Mouse (Mus musculus): Measurements from ENCODE around the gene Gm28043. TPM values are rescaled to one million over a fixed set of nuclear protein-coding genes. Genes with fewer than 3 reads are reported as not detected.
A peak's percentile ranks its signal among the peaks of the same experiment; 100 is the strongest.
"Not testable (repeated sequence)": the region's sequence is repeated elsewhere in the genome, so short reads cannot be mapped to it uniquely, and the experiment has no call there.

Gm28043 gene
- polyA plus RNA-seq, 1 experiment = 0.28 TPM

- H3K27ac ChIP-seq (ENCODE audit: insufficient read depth, low read depth, low read length) = no peak overlapping the region
- H3K36me3 ChIP-seq (ENCODE audit: control insufficient read depth, insufficient read depth, low read length) = peaks cover 44% of the 10 kb centered on the region
- H3K27me3 ChIP-seq (ENCODE audit: control insufficient read depth, insufficient read depth, low read length) = no peaks in the 10 kb centered on the region
- WGBS = 65% methylated on average over 8 of the region's 8 CpGs
- no peak overlapping the region for H3K4me3 ChIP-seq (ENCODE audit: low read depth, low read length)
- no peak for TF ChIP-seq CTCF (IDR thresholded peaks at IDR 0.05; ENCODE audit: extremely low read depth, insufficient read length, insufficient replicate concordance, low read depth, low read length)
- TF ChIP-seq POLR2A (IDR thresholded peaks at IDR 0.05; ENCODE audit: low read depth, low read length) = no peak
- peaks cover 2% of the 10 kb centered on the region; the same call in 1 of the 2 replicates for H3K4me1 ChIP-seq (ENCODE audit: control insufficient read depth, insufficient read depth, insufficient read length, low read length)
Observed at GRCm38 (mm10) chr17:29599537-29599936, 15.1 kb upstream of the Gm28043 start.

GRCm38 (mm10) chr17:29601391-29601790 is 13.3 kb upstream of the Gm28043 start:
- no peak overlapping the region for H3K27ac ChIP-seq (ENCODE audit: insufficient read depth, low read depth, low read length)
- peaks cover 39% of the 10 kb centered on the region for H3K36me3 ChIP-seq (ENCODE audit: control insufficient read depth, insufficient read depth, low read length)
- no peaks in the 10 kb centered on the region for H3K27me3 ChIP-seq (ENCODE audit: control insufficient read depth, insufficient read depth, low read length)
- H3K4me3 ChIP-seq (ENCODE audit: low read depth, low read length) = no peak overlapping the region
- peaks cover 2% of the 10 kb centered on the region; the same call in 1 of the 2 replicates for H3K4me1 ChIP-seq (ENCODE audit: control insufficient read depth, insufficient read depth, insufficient read length, low read length)
- TF ChIP-seq POLR2A (IDR thresholded peaks at IDR 0.05; ENCODE audit: low read depth, low read length) (no peak), CTCF (IDR thresholded peaks at IDR 0.05; ENCODE audit: extremely low read depth, insufficient read length, insufficient replicate concordance, low read depth, low read length) (no peak)
- WGBS = 70% methylated on average over 4 of the region's 4 CpGs

GRCm38 (mm10) chr17:29603283-29603682 is 11.4 kb upstream of the Gm28043 start:
- WGBS = 13% methylated on average over 6 of the region's 6 CpGs
- H3K4me1 ChIP-seq (ENCODE audit: control insufficient read depth, insufficient read depth, insufficient read length, low read length) = peaks cover 2% of the 10 kb centered on the region; the same call in 1 of the 2 replicates
- no peak overlapping the region for H3K4me3 ChIP-seq (ENCODE audit: low read depth, low read length)
- H3K27ac ChIP-seq (ENCODE audit: insufficient read depth, low read depth, low read length) = no peak overlapping the region
- peaks cover 32% of the 10 kb centered on the region for H3K36me3 ChIP-seq (ENCODE audit: control insufficient read depth, insufficient read depth, low read length)
- TF ChIP-seq POLR2A (IDR thresholded peaks at IDR 0.05; ENCODE audit: low read depth, low read length) (no peak), CTCF (IDR thresholded peaks at IDR 0.05; ENCODE audit: extremely low read depth, insufficient read length, insufficient replicate concordance, low read depth, low read length) (peak; percentile 93; the same call in 1 of the 2 replicates)
- no peaks in the 10 kb centered on the region for H3K27me3 ChIP-seq (ENCODE audit: control insufficient read depth, insufficient read depth, low read length)

- 79% methylated on average over 5 of the region's 5 CpGs for WGBS
- H3K4me1 ChIP-seq (ENCODE audit: control insufficient read depth, insufficient read depth, insufficient read length, low read length) = peaks cover 12% of the 10 kb centered on the region; the same call in 1 of the 2 replicates
- H3K27me3 ChIP-seq (ENCODE audit: control insufficient read depth, insufficient read depth, low read length); H3K4me3 ChIP-seq (ENCODE audit: low read depth, low read length); H3K27ac ChIP-seq (ENCODE audit: insufficient read depth, low read depth, low read length); H3K36me3 ChIP-seq (ENCODE audit: control insufficient read depth, insufficient read depth, low read length): not testable (repeated sequence)
Observed at GRCm38 (mm10) chr17:29613453-29613852, 1.2 kb upstream of the Gm28043 start.

- H3K27me3 ChIP-seq (ENCODE audit: control insufficient read depth, insufficient read depth, low read length) = no peaks in the 10 kb centered on the region
- H3K27ac ChIP-seq (ENCODE audit: insufficient read depth, low read depth, low read length) = peak overlapping the region; percentile 70
- peaks cover 6% of the 10 kb centered on the region; the same call in 1 of the 2 replicates for H3K36me3 ChIP-seq (ENCODE audit: control insufficient read depth, insufficient read depth, low read length)
- 1% methylated on average over 42 of the region's 43 CpGs for WGBS
- TF ChIP-seq CTCF (IDR thresholded peaks at IDR 0.05; ENCODE audit: extremely low read depth, insufficient read length, insufficient replicate concordance, low read depth, low read length) = 0 out of 2 replicates have a peak, but pooled peaks have one; percentile 6
- TF ChIP-seq POLR2A (IDR thresholded peaks at IDR 0.05; ENCODE audit: low read depth, low read length) = no peak; the same call in 1 of the 2 replicates
- peak overlapping the region; percentile 91 for H3K4me3 ChIP-seq (ENCODE audit: low read depth, low read length)
- peaks cover 12% of the 10 kb centered on the region; the same call in 1 of the 2 replicates for H3K4me1 ChIP-seq (ENCODE audit: control insufficient read depth, insufficient read depth, insufficient read length, low read length)
Observed at GRCm38 (mm10) chr17:29615024-29615551, 412 bp downstream of the Gm28043 start.

- WGBS = 7% methylated on average over 4 of the region's 4 CpGs
- Histone ChIP-seq H3K27ac (ENCODE audit: insufficient read depth, low read depth, low read length) (no peak overlapping the region), H3K4me1 (ENCODE audit: control insufficient read depth, insufficient read depth, insufficient read length, low read length) (peaks cover 12% of the 10 kb centered on the region; the same call in 1 of the 2 replicates), H3K36me3 (ENCODE audit: control insufficient read depth, insufficient read depth, low read length) (peaks cover 6% of the 10 kb centered on the region; the same call in 1 of the 2 replicates), H3K4me3 (ENCODE audit: low read depth, low read length) (peak overlapping the region; percentile 91), H3K27me3 (ENCODE audit: control insufficient read depth, insufficient read depth, low read length) (no peaks in the 10 kb centered on the region)
- TF ChIP-seq POLR2A (IDR thresholded peaks at IDR 0.05; ENCODE audit: low read depth, low read length) (no peak), CTCF (IDR thresholded peaks at IDR 0.05; ENCODE audit: extremely low read depth, insufficient read length, insufficient replicate concordance, low read depth, low read length) (no peak)
Observed at GRCm38 (mm10) chr17:29615616-29616015, 940 bp downstream of the Gm28043 start.

GRCm38 (mm10) chr17:29619231-29619630 is 4.6 kb downstream of the Gm28043 start:
- no peak overlapping the region for H3K27ac ChIP-seq (ENCODE audit: insufficient read depth, low read depth, low read length)
- no peaks in the 10 kb centered on the region for H3K27me3 ChIP-seq (ENCODE audit: control insufficient read depth, insufficient read depth, low read length)
- H3K4me1 ChIP-seq (ENCODE audit: control insufficient read depth, insufficient read depth, insufficient read length, low read length) = peaks cover 10% of the 10 kb centered on the region; the same call in 1 of the 2 replicates
- 61% methylated on average over 3 of the region's 3 CpGs for WGBS
- H3K4me3 ChIP-seq (ENCODE audit: low read depth, low read length) = no peak overlapping the region
- no peak for TF ChIP-seq CTCF (IDR thresholded peaks at IDR 0.05; ENCODE audit: extremely low read depth, insufficient read length, insufficient replicate concordance, low read depth, low read length)
- TF ChIP-seq POLR2A (IDR thresholded peaks at IDR 0.05; ENCODE audit: low read depth, low read length) = no peak
- peaks cover 28% of the 10 kb centered on the region for H3K36me3 ChIP-seq (ENCODE audit: control insufficient read depth, insufficient read depth, low read length)

Measured in small intestine, adult 2 months (tissue).